Mouse (Mus musculus): ENCODE measurements around the gene Nrarp.

Nrarp gene

DNA sequence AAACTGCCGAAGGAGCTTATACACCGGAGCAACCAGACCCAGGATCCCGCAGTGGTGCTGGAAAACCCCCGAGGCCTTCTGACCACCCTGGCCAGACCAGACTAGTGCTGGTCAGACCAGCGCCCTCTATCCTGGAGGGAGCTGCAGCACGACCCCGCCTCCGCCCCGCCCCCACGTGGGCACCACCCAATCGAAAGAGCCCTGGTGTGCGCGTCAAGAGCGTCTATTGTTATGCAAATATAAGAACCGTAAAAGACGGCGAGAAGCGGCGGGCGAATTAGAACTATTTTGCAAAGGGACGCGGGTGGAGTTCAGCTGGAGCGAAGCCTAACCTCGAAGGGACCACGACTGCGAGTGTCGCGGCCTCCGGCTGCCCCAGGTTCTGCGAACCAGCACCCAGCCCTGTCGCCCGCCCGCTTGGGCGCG lies at the start of gene Nrarp:
Gene Nrarp (plus strand): TSS at position 281 of the 426 bp plus-strand sequence.
- peak; percentile 94 to 96 for DNase-seq (ENCODE audit: low spot score in 2 of 2)

DNA sequence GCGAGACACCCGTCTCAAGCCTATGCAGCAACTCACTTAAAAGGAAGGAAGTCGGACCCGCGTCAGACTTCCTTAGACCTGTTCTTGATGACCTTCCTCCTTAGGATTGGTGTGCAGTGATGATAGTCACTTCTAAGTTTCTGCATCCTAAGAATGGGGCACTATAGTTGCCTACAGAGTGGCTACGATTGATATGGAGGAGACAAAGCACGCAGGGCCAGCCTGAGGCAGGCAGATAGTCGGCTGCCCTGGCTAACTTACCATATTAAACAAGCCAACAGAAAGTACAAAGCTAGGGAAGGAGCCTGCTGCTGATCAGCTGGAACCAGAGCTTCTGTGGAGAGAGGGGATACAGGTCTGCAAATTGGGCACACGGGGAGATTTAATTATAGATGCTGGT lies 49.0 kb upstream of the Nrarp start:
- no peak for DNase-seq (ENCODE audit: low spot score in 2 of 2)

DNA sequence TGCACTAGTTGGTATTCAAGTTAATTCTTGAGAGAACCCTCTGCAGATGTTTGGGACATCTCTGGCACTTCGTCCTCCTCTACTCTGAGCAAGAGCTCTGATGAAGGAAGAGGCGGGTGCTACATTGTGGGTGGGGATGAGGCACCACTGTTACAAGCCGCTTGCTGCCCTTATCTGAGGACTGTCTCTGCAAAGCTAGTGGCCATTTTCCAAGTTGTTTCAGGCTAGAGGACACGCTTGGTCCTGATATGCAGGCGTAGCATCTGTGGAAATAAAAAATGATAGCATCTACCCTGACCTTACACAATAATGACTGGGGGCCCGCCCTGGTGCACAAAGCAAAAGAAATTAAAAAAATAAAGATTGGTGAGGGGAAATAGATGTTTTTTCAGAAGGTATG lies 42.7 kb upstream of the Nrarp start:
- DNase-seq (ENCODE audit: low spot score in 2 of 2): no peak

DNA sequence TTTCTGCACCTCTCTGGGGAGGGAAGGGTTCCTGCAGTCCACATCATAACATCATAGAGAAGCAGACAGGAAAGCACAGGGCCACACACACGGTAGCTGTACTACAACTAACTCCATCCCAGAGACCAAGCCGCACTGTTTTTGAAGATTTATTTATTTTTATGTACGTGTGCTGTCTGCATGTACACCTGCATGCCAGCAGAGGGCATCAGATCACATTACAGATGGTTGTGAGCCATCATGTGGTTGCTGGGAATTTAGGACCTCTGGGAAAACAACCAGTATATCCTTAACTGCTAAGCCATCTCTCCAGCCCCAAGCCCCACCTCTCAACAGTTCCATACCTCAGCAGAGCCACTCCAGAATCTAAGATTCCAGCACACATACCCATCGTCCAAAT lies 39.4 kb upstream of the Nrarp start:
- DNase-seq (ENCODE audit: low spot score in 2 of 2): no peak

DNA sequence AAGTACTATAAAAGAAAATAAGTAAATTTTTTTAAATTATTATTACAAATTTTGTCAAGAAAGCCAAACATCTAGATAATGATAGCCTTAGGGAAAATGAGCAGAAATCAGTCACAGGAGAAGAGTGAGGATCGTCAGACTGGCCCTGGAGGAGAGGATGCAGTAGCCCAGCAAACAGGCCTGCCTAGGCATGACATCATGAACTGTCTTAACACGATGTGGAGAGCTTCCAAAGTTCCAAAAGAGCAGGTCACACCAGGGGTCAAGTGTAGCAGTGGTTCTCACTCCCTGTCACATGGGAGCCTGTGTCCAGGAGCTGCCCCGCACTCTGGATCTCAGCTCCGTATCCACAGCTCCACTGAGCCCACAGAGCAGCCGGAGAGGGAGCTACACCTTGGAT lies 38.6 kb upstream of the Nrarp start:
- no peak for DNase-seq (ENCODE audit: low spot score in 2 of 2)

DNA sequence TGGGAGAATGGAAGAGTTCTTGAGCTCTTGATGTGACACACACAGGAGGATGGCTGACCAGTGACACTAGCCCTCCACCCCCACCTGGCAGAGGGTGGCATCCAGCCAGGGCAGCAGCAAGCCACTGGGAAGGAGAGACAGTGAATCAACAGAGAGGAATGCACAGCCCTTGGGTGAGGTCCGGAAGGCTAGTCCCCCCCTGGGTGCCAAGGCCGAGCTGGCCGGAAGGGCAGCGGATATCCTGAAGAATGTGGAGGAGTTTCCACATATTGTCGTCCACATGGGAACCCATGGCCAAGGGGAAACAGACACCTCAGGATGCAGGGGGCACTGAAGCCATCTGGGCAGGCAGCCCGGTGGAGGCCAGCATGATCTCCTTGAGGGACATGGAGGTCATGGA lies 35.2 kb upstream of the Nrarp start:
- DNase-seq (ENCODE audit: low spot score in 2 of 2): no peak

DNA sequence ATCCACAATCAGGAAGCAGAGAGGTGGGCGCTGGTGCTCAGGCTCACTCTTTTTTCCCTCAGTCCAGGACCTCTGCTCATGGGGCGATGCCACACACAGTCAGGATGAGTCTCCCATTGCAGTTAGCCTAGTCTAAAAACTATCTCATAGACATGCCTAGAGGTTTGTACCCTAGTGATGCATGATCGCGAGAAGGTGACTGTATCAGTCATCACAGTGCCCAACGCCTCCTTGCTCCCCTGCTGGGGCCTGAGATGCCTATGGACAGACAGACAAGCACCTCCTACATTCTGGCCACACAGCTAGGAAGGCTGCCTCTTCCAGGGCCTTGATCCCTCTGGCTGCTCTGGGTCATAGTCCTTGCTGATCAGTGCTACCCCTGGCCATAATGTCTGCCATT lies 33.2 kb upstream of the Nrarp start:
- no peak for DNase-seq (ENCODE audit: low spot score in 2 of 2)

DNA sequence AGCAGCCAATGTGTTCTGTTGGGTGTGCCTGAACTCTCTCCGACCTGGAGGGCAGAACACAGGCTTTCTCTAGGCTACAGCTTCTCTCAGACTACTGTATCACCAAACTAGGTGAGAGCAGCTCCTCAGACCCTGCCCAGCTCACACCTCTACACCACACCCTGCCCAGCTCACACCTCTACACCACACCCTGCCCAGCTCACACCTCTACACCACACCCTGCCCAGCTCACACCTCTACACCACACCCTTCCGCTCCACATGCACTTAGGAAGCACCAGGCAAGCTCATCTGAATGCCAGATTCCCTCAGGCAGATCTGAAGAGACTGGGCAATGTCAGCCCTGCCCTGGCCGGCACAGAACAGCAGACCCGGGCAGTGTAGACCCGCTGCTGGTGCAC lies 32.7 kb upstream of the Nrarp start:
- no peak for DNase-seq (ENCODE audit: low spot score in 2 of 2)

DNA sequence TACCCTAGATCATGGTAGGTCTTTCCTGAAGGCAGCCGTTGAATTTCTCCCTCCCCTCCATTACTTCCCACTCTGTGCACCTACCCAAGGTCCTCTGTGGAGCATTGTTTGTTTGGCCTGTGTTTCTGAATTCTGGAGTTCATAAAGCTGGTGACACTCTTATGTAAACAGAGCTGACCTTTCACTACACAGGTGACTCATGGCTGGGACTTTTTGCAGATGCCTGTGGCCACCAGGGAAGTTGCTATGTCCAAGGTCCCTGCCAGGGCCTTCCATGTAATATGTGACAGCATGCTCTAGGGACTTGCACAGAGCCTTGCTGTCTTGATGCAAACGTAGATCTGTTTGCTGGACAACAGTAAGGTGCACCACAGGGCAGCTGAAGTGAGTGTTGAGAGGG lies 30.9 kb upstream of the Nrarp start:
- DNase-seq (ENCODE audit: low spot score in 2 of 2): no peak

DNA sequence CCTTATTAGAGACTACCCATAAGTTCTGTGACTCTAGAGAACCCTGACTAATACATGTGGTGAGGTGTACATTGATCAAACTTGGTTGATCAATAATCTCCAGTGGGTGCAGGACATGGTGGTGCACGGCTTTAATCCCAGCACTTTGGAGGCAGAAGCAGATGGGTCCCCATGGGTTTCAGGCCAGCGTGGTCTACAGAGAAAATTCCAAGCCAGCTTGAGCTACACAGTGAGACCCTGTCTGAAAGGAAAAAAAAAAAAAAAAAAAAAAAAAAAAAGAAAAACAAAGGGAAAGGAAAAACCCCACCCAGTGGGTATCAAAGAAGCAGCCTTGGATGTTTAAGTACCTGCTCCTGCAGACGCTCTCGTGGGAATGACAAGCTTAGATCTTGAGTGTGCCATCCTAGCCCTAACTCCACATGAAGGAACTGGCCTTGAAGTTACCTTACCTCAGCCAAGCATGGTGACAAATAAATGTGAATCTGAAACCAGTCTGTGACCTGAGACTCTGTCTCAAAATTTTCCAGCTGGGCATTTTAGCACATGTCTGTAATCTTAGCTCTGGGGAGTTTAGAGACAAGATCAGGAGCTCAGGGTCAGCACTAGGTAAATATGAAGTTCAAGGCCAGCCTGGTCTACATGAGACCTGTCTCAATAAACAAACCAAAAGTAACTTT lies 29.1 kb upstream of the Nrarp start:
- no peak for DNase-seq (ENCODE audit: low spot score in 2 of 2)

DNA sequence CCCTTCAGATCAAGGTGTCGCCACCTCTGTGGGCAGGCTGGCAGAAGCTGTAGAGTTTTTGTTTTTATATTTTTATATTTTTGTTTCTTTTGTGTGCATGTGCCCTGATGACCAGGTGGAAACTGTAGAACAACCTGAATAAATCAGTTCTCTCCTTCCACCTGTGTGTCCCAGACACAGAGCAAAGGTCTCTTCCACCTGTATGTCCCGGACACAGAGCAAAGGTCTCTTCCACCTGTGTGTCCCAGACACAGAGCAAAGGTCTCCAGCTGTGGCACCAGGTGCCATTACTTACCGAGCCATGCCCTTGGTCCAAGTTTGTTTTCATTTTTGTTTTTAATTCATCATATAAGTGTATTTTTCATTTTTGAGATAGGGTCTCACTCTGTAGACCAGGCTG lies 24.4 kb upstream of the Nrarp start:
- no peak for DNase-seq (ENCODE audit: low spot score in 2 of 2)

DNA sequence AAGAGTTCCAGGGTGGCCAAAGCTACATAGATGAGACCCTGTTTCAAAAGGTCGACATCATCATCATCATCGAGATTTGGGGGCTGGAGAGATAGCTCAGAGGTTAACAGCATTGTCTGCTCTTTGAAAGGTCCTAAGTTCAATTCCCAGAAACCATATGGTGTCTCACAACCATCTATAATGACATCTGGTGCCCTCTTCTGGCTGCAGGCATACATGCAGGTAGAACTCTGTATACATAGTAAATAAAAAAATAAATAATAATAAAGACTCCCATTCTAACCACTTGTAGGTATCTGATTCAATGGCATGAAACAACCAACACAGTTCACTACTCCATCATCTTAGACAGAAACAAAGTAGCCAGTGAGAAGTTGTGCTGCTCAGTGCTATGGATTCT lies 23.6 kb upstream of the Nrarp start:
- DNase-seq (ENCODE audit: low spot score in 2 of 2): no peak

DNA sequence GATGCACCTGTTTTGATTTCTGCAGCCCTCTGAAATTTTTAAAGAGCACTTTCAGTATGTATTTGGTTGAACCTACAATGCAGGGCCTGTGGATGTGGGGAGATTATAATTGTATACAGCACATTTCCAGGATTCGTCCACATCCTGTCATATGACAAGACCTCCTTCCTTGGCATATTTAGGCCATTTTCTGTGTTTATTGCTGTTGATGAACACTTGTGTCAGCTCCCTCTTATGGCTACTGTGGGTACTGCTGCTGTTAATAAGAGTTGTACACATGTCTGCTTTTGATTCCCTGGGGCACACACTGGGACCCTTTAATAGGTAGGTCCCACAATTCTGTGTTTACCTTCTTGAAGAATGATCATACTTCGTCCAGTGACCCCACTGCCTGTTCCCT lies 22.9 kb upstream of the Nrarp start:
- DNase-seq (ENCODE audit: low spot score in 2 of 2): no peak

DNA sequence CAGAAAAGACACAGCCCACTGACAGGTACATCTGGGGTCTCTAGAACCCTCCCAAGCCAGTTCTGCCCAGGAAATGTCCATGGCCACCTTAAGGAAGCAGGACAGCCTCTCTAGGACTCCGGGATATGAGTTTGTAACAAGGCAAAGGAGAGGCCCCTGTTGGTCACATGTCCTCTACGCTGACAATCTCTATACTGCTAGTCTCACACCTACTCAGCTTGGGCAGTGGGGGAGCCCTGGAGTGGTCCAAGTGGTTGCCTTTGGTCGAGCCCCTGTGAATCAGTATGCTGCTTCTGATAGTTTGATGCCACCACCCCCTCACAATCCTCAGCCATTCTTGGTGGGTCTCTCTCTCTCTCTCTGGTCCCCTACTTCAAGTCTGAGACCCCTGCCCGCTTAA lies 13.1 kb upstream of the Nrarp start:
- DNase-seq (ENCODE audit: low spot score in 2 of 2): no peak

DNA sequence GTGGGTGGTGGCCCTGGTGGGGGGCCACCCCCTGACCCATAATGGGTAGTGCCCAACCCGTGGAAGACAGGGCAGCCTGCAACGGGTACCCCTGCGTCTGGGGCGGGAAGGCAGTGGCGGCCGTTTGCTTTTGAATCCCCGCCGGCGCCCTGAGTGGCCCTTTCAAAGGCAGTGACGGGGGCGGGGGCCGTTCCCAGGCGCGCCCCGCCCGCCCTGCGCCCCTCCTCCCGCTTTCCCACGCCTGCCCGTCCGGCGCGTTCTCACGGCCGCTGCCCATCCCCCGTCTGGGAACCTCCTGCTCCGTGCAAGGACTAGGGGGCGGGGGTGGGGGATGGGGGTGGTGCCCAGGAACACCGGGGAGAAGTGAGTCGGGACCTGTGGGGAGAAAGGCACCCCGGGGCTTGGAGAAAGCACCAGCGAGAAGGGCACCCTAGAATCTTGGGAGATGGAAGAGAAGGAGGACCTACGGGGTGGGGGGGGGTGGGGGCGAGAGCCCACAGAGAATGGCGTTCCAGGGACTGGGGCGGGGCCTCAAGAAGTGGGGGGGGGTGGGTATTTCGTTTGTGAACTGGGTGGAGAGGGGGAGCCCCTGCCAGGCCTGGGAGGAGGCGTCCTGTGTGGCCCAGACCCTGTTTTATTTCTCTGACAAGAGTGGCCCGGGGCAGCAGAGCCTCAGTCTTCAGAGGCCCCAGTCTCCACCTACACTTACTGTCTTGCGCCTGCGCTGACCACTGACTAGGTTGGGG lies 12.5 kb upstream of the Nrarp start:
- DNase-seq (ENCODE audit: low spot score in 2 of 2): peak in 1 of 2 experiments; percentile 67

DNA sequence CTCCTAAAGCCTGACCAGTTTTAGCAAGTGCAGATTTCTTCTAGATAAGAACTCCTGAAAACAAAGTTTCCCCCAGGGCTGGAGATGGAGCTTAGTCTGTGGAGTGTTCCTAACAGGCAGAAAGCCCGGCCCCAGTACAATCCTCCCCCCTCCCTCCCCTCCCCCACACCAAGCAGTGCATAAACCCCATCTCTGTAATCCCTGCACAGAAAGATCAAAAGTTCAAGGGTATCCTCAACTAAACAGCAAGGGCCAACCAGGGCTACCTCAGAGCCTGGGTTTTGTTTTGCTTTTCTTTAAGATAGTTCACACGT lies 11.9 kb upstream of the Nrarp start:
- DNase-seq (ENCODE audit: low spot score in 2 of 2): no peak

DNA sequence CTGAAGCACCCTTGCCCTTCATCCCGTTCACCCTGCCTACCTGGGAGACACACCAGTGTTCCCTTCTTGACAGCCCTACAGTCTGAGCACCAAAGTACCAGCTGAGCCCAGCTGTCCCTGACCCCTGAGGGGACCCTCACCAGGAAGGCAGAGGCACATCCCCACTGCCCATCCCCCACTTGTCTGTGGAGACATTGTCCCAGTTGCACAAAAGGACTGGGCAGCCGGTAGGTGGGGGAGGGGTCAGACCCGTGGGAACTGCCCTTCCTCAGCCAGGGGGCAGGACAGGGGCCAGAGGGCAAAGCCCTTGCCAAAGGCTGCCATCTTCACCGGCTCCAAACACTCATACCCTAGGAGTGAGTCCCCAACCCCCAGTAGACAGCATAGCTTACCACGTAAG lies 10.8 kb upstream of the Nrarp start:
- DNase-seq (ENCODE audit: low spot score in 2 of 2): no peak

DNA sequence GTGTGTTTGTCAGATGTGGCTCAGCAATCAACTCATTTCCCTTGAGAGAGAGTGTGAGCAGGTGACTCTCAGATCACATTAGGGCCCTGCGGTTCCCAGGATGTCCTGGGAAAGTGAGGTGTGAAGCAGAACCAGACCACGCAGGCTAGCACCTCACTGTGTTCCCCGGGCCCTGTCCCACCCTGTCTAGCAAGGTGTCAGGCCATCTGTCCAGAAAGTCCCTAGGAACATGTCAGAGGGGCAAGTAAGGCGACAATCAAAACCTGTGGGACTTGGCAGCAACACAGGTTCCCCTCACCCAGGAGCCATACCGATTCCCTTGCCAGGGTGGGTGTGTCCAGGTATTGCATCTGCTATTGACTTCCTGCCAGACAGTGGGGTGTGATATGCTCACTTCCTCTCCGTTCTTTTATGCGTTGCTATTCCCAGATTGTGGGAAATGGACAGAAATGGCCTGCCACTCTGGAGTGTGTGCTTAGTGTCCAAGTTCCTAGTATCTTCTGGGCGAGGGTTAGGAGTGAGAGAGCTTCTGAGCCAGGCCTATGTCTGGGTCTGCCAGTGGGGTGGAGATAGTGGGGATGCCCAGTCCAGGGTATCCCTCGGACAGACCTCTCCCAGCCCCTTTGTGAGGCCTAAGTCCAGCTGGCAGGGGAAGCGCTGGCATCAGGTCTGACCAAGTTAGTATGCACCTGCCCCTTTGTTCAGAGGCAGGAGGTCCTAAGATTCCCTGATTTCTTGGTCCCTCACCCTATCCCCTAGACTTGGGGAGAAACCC lies 10.0 kb upstream of the Nrarp start:
- DNase-seq (ENCODE audit: low spot score in 2 of 2): no peak

DNA sequence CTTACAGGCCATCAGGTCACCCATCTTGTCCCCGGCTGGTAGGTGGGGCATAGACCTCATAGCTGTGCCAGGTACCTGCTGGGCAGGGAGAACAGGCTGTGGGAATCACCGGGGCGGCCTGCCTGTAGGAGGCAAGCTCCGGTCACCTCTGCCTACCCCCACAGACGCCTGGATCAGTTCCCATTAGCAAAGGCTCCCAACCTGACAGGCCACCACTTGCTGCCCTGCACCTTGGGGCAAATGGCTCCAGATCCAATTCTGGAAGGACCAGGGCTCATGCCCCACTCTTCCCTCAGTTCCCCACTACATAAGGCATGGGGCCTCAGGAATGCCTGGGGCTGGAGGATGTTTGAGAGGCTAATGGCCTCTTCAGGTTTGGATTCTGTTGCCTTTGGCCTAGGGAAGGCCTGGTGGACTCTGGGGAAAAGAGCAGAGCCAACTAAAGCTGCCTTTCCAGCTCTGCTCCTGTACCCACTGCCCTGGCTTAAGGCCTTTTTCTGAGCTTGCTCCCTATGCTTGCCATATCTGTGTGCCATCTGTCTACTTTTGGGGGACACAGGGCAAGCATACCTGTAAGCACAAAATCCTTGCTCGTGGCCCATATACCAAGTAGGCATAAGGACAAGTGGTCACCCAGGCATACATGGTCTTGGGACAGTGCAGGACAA lies 9.3 kb upstream of the Nrarp start:
- DNase-seq (ENCODE audit: low spot score in 2 of 2): no peak

DNA sequence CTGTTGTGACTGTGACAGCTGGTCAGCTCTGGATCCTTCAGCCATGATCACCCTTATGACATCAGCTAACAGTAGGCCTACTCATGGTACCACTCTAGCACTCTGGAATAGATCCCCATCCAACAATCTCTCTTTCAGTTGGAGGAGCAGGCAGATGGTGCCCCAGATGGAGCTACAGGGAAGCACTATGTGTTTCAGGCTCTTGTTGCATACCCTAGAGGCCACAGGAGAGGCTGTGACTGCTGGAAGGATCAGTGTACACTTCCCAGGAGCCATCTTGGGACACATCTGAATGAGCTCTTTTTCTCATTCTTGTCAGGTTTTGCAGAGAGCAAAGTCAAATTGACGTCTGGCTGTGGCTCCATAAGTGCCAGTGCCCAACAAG lies 8.8 kb upstream of the Nrarp start:
- no peak for DNase-seq (ENCODE audit: low spot score in 2 of 2)

DNA sequence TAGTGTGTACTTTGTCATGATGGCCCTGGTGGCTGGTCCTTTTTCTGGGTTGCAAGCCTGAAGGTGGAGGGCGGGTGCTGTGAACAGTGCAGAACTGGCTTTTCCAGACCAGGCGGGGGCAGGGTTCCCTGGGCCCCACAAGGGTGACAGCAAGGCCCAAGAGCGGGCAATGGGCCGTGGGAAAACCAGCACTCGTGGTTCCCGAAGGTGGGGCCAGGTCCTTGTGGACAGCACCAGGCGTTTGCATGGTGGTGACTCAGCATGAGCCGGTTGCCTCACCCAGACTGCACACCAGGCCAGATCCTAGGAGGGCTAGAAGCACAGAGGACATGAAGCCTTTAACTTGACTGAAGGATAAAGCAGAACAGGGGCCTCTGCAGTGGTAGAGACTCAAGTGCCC lies 7.9 kb upstream of the Nrarp start:
- DNase-seq (ENCODE audit: low spot score in 2 of 2): no peak

DNA sequence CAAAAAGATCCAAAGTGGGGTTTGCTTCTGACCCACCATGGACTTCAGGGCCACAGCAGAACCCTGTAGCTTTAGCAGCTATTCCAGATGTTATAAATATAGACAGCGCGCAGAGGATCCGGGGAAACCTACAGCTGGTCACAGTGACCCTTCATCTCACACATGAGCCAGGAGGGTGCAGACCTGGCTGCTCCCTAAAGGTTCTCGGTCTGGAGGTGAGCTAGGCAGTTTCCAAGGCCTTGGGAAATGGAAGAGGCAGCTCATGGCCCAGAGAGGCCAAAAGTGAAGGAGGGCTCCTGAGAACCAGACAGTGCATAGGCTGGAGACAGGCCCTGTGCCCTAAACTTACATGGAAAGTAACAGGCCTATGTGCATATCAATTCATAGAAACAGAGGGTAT lies 6.7 kb upstream of the Nrarp start:
- no peak for DNase-seq (ENCODE audit: low spot score in 2 of 2)
